Comparison of ENCODE assay signal across 12 mouse cellular contexts in the genomic region with DNA sequence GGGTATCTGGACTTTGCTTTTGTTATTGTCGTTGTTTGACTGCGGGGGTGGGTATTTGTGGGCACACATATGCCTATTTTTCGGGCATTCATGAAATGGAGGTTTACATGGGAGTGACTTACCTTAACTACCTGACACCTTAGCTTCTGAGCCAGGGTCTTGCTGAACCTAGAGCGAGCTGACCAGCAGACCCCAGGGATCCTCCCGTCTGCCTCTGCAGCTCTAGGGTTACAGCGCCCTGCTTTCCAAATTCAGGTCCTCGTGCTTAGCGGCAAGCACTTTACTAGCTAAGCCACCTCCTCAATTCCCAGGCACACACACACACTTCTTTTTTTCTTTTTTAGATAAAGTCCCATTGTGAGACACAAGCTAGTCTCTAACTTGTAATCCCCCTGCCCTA. TPM values are rescaled to one million over a fixed set of nuclear protein-coding genes. Genes with fewer than 3 reads are reported as not detected.
A peak's percentile ranks its signal among the peaks of the same experiment; 100 is the strongest.
DNase-seq lines count a peak whose midpoint lies in the region; ATAC-seq lines count a peak whose summit lies in the region.
"Had no signal": no experiment of that assay in that cellular context is flagged by ENCODE, and none has a peak within 500 bp of the region (broad histone marks: within the 10 kb centered on the region; RNA-seq: fewer than 3 reads in every experiment).

No protein-coding gene starts in this region.

- H3K27ac ChIP-seq in kidney, embryonic 16.5 days (ENCODE audit: low read length), result no peak overlapping the region
- H3K27ac ChIP-seq: embryonic facial prominence, embryonic 15.5 days; forebrain, embryonic 15.5 days; heart, embryonic 13.5 days; hindbrain, embryonic 15.5 days had no signal

- H3K9me3 ChIP-seq in kidney, embryonic 16.5 days (ENCODE audit: low read length), result no peaks in the 10 kb centered on the region
- H3K9me3 ChIP-seq: embryonic facial prominence, embryonic 15.5 days; forebrain, embryonic 15.5 days; G1E; heart, embryonic 13.5 days; hindbrain, embryonic 15.5 days had no signal

- no peak for ATAC-seq in kidney, embryonic 16.5 days (ENCODE audit: low FRiP score, low TSS enrichment)

- peak; percentile 4 to 7 for DNase-seq in frontal cortex, postnatal 36 days (ENCODE audit: low spot score in 2 of 2)
- DNase-seq in frontal cortex, adult 2 months (ENCODE audit: extremely low spot score in 1 of 2, low spot score in 1 of 2), result no peak
- DNase-seq in kidney, adult 18-20 months, result no peak
- peak; percentile 25 for DNase-seq in retina, postnatal 1 day
- no peak for DNase-seq in retina, embryonic 14.5 days (ENCODE audit: low spot score)
- no peak for DNase-seq in liver

- no peaks in the 10 kb centered on the region for H3K36me3 ChIP-seq in kidney, embryonic 16.5 days (ENCODE audit: insufficient read depth, low read length)
- H3K36me3 ChIP-seq: embryonic facial prominence, embryonic 15.5 days; forebrain, embryonic 15.5 days; G1E; heart, embryonic 13.5 days; hindbrain, embryonic 15.5 days had no signal

- 58% methylated on average over 8 of the region's 8 CpGs for WGBS in kidney, embryonic 16.5 days

- 0 out of 2 replicates have a peak overlapping the region, but pooled peaks have one; percentile 9 for H3K9ac ChIP-seq in kidney, embryonic 16.5 days (replicated peaks; ENCODE audit: low read length)
- H3K9ac ChIP-seq: embryonic facial prominence, embryonic 15.5 days; forebrain, embryonic 15.5 days; hindbrain, embryonic 15.5 days had no signal

- H3K4me3 ChIP-seq in kidney, embryonic 16.5 days (ENCODE audit: low read length), result no peak overlapping the region
- H3K4me3 ChIP-seq: embryonic facial prominence, embryonic 15.5 days; forebrain, embryonic 15.5 days; heart, embryonic 13.5 days; hindbrain, embryonic 15.5 days had no signal

- H3K27me3 ChIP-seq in kidney, embryonic 16.5 days (ENCODE audit: insufficient read depth, low read length), result no peaks in the 10 kb centered on the region
- H3K27me3 ChIP-seq: embryonic facial prominence, embryonic 15.5 days; forebrain, embryonic 15.5 days; heart, embryonic 13.5 days; hindbrain, embryonic 15.5 days had no signal

- H3K4me2 ChIP-seq in kidney, embryonic 16.5 days (replicated peaks; ENCODE audit: low read depth, low read length), result 0 out of 2 replicates have a peak overlapping the region, but pooled peaks have one; percentile 24

- peaks cover 5% of the 10 kb centered on the region for H3K4me1 ChIP-seq in kidney, embryonic 16.5 days (ENCODE audit: insufficient read depth, low read length)
- H3K4me1 ChIP-seq: embryonic facial prominence, embryonic 15.5 days; forebrain, embryonic 15.5 days; hindbrain, embryonic 15.5 days had no signal

RNA-seq across cellular contexts. Expression of a gene that starts 36.0 kb away (rescaled TPM):
- 0.13 and 0.26 TPM in 2 replicates for polyA plus RNA-seq in frontal cortex, adult 2 months (2012; rRNA removed)
- 8.7 and 13.4 TPM in 2 replicates for polyA plus RNA-seq in kidney, embryonic 16.5 days (2015; fragmentation: Nextera tagmentation; extraction: Ambion mirVana)
- polyA plus RNA-seq: G1E had no signal

RNA-seq across cellular contexts. Expression of a gene that starts 36.0 kb away (rescaled TPM):
- polyA plus RNA-seq in frontal cortex, adult 2 months (2012; rRNA removed), result 0.67 and 0.84 TPM in 2 replicates
- 3.0 and 3.7 TPM in 2 replicates for polyA plus RNA-seq in kidney, embryonic 16.5 days (2015; fragmentation: Nextera tagmentation; extraction: Ambion mirVana)
- polyA plus RNA-seq: G1E had no signal

RNA-seq across cellular contexts. Expression of a gene that starts 47.6 kb away (rescaled TPM):
- polyA plus RNA-seq in frontal cortex, adult 2 months (2012; rRNA removed), result 13.5 TPM in 2 replicates
- 27.4 and 28.5 TPM in 2 replicates for polyA plus RNA-seq in kidney, embryonic 16.5 days (2015; fragmentation: Nextera tagmentation; extraction: Ambion mirVana)

Comparison
In these comparisons a context has a peak if more than half of its experiments do, and no peak if none do; other contexts are left out.
1. DNase-seq: peak in frontal cortex, postnatal 36 days (2 of 2) and retina, postnatal 1 day (single experiment); none in frontal cortex, adult 2 months (0 of 2), kidney, adult 18-20 months (single experiment), retina, embryonic 14.5 days (single experiment) and liver (single experiment).